Mouse (Mus musculus) embryonic fibroblast, embryonic 13.5 days (primary cell): Measurements from ENCODE around the gene St13.

Experiments used
- CTCF ChIP-seq: IDR thresholded peaks from 2 replicates; pipeline ENCODE4 v1.5.1; 2011; ENCODE audit warnings: mild to moderate bottlenecking, control low read depth, low read length, moderate library complexity, borderline replicate concordance; ENCODE audit not compliant: insufficient read depth
- POLR2A ChIP-seq: IDR thresholded peaks from 2 replicates; pipeline ENCODE4 v1.6.1; 2011; ENCODE audit warnings: low read depth, mild to moderate bottlenecking, control low read depth, low read length, moderate library complexity

DNA sequence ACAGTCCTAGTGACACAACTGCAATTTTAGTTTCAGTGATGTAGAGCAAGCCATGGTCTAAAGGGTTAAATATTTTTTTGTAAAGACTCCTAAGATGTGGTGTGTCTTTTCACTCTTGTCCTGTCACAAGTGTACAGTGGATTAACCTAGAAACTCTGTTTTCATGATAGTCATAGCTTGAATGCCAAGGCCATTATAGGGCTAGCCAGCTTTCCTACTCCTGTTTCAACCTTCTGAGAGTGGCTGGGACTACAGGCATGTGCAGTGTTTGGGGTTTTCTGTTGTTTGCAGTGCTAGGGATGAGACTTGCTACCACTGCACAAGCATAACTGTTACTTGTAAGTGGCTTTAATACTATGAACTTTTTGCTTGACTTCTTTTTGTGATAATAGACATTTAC, 39.4 kb upstream of the St13 start:
- TF ChIP-seq CTCF = no peak
- no peak for TF ChIP-seq POLR2A
